Mouse (Mus musculus) common myeloid progenitor, adult 5-6 weeks (primary cell): ENCODE results near the gene Prnp. TPM values are rescaled to one million over a fixed set of nuclear protein-coding genes. Genes with fewer than 3 reads are reported as not detected.

Experiments used
- ATAC-seq: replicated peaks from 2 replicates; pipeline ENCODE4 v1.8.0; 2016; ENCODE audit warnings: low read depth, mild to moderate bottlenecking, moderate TSS enrichment, inconsistent platforms; ENCODE audit not compliant: poor library complexity, severe bottlenecking
- total RNA-seq: library from RNA; stranded (forward); fragments of 200-1000, 187-1606 nt; gene quantifications from 2 replicates; pipeline ENCODE4 v1.2.3, GENCODE M21; 2017

Gene Prnp
- total RNA-seq, 1 experiment from 2014 or later, result 5.5 TPM

GRCm38 (mm10) chr2:131905776-131906175, 4.0 kb upstream of the Prnp start:
- ATAC-seq, result 0 out of 2 replicates have a peak, but pooled peaks have one; percentile 7

- no peak for ATAC-seq
Measured at GRCm38 (mm10) chr2:131906266-131906665, 3.5 kb upstream of the Prnp start.

DNA sequence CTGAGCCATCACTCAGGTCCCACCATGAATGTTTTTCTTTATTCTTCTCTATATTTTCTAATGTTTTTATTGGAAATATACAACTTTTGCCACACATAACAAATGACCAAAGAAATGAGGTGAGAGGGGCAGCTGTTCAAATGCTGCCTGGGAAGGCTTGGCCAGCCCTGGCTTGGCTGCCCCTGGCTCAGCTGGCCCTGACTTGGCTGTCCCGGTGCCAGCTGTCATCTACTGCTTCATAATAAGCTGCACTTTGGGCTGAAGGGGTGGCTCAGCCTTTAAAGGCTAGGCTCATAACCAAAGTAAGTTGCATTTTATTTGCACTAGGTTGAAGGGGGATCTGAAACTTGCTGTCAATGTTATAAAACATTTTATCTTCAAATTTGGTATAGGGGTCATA, 2.9 kb upstream of the Prnp start:
- ATAC-seq, result no peak

- no peak for ATAC-seq
Measured at GRCm38 (mm10) chr2:131907311-131907710, 2.4 kb upstream of the Prnp start.

- ATAC-seq, result no peak
Measured at GRCm38 (mm10) chr2:131908351-131908861, 1.3 kb upstream of the Prnp start.

DNA sequence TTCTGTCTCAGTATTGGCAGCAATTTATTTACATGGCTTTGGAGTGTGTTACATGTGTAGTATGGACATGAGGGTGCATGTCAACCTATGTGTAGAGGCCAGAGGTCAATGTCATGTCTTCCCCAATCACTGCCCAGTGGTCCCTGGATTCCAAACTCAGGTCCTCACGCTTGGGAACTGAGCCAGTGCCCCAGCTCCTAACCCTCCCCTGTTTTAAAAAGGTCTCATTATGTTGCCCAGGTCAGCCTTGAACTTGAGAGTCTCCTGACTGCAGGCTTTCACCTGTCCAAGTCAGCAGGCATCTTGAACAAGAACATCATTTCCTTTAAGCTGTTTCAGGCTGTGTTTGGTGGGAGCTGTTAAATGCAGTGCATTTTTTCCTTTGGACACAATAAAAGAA, 822 bp upstream of the Prnp start:
- no peak for ATAC-seq

DNA sequence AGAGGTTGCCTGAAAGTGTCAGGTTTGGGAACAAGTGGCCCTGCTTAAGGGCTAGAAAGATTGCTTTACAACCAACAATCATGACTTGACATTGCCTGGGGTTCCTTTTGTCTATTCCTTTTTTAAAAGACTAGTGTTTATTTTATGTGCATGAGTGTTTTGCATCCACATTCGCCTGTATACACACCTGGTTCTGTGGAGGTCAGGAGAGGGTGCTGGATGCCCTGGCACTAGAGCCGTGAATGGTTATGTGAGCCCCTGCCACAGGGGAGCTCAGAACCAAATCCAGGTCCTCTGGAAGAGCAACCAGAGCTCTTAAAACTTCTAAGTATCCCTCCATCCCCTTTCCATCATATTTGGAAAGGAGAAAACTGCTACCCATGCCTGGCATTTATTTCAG, 1.1 kb downstream of the Prnp start:
- ATAC-seq, result no peak

DNA sequence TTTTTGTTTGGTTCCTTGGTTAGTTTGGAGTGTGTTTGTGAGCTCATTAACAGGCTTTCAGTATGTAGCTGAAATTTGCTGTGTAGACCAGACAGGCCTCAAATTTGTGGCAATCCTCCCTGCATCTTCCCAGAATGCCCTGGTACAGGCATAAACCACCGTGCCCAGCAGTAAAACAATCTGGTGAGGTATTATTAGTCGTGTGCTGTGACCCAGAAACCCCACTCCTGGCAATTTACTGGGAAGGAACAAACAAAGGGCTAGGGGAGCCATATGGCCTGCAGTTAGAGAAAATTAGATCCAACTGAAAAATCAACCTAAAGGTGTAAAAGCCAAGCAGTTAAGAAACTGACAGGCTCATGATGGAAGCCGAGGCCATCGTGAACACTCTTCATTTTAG, 1.6 kb downstream of the Prnp start:
- no peak for ATAC-seq

- ATAC-seq, result no peak
Measured at GRCm38 (mm10) chr2:131912526-131913258, 3.0 kb downstream of the Prnp start.

DNA sequence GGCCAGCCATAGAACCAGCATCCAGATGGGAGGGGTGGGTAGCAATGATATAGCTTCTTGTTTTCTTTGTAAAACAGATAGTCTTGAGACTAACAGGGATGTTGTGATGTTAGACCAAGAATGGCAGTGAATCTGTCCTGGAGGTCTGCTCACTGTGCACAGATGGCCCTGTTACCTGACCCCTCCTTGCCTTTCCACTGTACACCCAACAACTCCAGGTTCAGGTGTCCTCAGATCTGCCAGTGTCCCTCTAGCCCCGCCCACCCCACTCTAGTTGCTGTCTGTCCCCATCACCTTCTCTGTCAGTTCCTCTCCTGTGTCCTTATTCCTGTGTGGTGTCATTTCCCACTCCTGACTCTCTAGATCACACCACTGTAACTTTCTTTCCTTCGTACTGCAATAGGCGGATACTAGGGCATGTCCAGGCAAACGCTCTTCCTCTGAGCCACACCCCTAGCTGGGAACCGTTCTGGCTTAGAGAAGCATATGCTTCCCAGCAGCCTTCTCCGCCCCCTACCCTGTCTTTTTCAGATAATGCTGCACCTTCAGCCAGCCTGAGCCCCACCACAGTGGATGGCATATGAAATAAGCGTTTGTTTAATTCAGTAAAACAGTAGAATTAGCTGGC, 22.7 kb downstream of the Prnp start:
- ATAC-seq, result no peak

DNA sequence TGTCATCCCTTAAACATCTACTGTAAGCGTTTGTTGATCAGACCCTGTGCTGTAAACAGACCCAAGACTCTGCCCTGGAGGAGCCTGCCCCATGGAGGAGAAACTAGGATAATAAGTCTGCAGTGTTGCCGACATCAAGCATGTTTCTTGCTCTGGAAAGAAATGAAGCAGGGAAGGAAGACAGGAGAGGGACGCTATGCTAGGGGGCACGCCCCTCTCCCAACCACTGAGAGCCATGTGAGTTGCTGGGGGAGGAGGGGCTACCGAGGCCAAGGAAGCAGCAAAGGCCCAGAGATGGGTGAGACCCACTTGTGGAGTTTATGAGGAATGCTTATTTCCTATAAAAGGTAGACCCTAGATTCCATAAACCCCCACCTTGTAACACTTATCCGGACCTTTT, 23.3 kb downstream of the Prnp start:
- ATAC-seq, result no peak

DNA sequence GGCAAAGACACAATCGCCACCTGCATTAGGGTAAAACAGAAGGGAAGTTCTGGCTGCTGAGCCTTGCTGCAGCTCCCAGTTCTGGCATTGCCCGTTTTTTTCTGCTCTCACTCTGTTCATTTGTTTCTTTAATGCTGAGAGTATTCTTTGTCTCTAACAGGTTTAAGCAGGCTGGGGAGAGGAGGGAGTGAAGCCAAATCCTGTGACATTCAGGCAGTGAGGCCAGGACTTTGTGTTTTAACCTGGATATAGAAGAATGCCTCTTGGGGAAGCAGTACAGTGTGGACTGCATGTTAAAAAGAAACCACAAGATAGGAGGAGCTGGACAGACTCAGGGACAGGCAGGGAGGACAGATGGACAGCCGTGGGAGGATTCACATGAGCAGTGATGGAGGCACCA, 23.9 kb downstream of the Prnp start:
- ATAC-seq, result no peak

DNA sequence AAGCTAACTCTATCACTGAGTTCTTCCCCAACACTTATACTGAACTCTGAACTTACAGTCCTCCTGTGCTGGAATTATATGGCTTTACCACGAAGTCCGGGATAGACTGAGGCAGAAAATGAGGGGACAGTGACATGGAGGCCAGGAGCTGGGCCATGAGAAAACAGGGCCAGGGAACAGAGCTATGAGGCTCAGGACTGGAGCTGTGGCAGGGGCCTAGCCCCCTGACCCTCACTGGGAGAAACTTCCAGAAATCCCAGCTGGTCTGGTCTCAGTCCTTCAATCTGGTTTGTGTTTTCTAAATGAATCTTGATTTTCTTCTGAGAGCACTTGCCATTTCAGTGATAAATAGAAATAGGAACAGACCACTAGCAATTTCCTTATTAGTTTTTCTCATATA, 24.5 kb downstream of the Prnp start:
- ATAC-seq, result no peak

GRCm38 (mm10) chr2:131935390-131936105, 25.8 kb downstream of the Prnp start:
- peak; percentile 99 for ATAC-seq

DNA sequence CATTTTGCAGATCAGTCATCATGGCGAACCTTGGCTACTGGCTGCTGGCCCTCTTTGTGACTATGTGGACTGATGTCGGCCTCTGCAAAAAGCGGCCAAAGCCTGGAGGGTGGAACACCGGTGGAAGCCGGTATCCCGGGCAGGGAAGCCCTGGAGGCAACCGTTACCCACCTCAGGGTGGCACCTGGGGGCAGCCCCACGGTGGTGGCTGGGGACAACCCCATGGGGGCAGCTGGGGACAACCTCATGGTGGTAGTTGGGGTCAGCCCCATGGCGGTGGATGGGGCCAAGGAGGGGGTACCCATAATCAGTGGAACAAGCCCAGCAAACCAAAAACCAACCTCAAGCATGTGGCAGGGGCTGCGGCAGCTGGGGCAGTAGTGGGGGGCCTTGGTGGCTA, 26.7 kb downstream of the Prnp start:
- ATAC-seq, result no peak

- ATAC-seq, result peak; percentile 50; the same call in 1 of the 2 replicates
Measured at GRCm38 (mm10) chr2:131939404-131940111, 29.8 kb downstream of the Prnp start.

- ATAC-seq, result no peak
Measured at GRCm38 (mm10) chr2:131940506-131940905, 30.8 kb downstream of the Prnp start.

- no peak for ATAC-seq
Measured at GRCm38 (mm10) chr2:131941501-131941900, 31.8 kb downstream of the Prnp start.

DNA sequence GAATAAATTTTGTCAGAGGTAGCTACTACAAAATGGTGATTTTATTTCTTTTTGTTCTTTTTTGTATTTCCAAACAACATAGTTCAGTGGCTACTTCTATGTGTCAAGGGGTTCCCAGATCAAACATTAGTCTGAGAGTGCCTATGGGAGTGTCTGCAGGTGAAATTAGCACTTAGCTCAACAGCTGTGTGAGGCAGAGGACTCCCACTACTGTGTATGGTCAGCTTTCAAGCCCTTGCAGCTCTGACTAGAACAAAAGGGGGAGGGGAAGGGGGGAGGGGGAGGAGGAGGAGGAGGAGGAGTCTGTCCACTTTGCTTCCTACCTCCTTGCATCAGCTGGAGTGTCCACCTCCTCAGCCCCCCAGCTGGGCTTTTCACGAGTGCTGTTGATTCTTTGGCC, 34.6 kb downstream of the Prnp start:
- ATAC-seq, result no peak

DNA sequence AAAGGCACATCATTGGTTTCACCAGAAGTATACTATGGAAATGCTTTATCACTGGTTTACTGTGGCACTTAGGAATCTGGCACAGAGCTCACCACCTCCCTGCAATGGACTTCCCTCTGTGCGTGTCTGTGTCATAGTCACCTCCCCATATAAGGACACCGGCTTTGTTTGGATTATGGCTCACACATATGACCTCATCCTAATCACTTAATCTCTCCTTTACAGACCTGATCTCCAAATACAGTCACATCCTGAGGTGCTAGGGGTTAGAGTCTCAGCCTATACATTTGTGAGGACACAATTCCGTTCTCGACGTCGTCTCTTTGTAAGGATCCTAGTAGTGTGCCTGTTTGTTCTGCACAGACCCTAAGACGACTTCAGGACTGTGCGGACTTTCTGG, 35.5 kb downstream of the Prnp start:
- no peak for ATAC-seq
